Mouse (Mus musculus) CD4-positive, CD25-positive, alpha-beta regulatory T cell, adult 2 months (primary cell): ENCODE measurements around the gene Unc80.

ENCODE experiments used
- DNase-seq: peaks from one replicate; pipeline ENCODE4 v3.0.0-alpha.2; 2012; ENCODE audit warnings: low read depth, low spot score

Gene Unc80

DNA sequence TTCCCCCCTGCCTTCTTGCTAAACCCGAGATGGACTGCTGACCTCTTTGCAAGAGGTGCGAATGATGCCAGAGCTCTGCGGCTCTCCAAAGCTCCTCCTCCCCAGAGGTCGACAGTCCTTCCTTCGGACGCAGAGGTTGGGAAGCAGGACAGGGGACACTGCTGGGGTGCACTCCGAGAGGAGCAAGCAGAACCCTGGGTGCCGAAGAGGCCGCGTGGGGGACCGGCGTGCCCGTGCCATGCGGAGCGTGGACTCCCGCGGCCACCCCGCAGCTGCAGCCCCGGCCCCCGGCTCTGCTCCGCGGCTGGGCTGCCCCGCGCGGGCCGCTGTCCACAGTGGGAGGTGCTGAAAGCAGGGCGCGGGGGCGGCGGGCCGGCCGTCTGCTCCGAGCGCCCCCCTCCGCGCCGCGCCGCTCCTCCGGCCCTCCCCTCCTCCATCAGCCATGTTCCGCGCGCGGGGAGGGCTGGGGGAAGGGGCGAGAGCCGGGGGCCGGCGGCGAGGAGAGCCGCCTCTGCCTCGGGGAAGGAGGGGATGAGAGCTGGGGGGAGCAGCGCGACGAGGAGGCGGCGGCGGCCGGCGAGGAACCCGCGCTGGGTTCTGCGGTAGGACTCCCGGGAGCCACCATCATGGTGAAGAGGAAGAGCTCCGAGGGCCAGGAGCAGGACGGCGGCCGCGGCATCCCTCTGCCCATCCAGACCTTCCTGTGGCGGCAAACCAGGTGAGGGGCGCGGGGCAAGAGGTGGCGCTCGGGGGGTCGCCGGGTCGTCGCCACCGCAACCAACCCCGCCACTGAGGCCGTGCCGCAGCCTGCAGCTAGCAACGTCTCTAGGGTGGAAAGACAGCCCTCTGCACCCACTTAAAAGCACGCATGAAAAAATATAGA lies at the start of gene Unc80:
Gene Unc80 (plus strand): TSS at position 547 of the 883 bp plus-strand sequence.
- no peak for DNase-seq

DNA sequence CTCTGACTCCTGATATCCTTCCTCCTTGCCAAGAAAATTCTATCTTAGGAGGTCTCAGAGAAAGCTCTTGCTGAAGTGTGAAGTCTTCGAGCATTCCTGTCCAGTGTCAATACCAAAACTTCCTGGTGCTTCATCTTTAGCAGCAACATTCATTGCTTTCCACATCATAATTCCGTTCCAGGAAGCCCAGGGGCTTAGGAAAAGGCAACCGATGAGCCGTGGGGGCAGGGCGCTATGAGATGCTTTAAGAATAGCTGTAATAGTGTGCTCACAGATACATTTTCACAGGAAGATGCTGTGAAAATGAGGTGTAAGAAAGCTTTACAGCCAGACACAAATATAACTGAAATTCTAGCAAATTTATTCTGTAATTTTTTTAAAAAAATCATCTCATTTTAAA lies 42.1 kb upstream of the Unc80 start:
- DNase-seq, result no peak

DNA sequence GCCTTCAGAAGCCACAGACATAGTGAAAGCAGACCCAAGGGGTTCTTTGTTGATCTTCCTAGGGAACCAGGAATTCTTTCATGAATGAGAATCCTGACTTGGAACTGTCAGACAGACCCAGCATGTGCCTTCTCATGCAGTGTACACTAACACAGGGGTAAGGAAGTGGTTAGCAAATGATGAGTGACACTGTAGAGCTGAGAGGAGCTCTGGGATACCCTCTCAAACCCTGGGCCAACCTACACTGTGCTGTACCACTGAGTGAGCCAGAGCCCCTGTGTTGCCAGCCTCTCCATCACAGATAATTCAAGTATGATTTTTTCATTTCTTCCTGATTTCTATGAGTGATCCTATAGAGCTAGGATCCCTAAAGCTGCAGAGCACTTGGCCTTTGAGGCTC lies 37.2 kb upstream of the Unc80 start:
- no peak for DNase-seq

DNA sequence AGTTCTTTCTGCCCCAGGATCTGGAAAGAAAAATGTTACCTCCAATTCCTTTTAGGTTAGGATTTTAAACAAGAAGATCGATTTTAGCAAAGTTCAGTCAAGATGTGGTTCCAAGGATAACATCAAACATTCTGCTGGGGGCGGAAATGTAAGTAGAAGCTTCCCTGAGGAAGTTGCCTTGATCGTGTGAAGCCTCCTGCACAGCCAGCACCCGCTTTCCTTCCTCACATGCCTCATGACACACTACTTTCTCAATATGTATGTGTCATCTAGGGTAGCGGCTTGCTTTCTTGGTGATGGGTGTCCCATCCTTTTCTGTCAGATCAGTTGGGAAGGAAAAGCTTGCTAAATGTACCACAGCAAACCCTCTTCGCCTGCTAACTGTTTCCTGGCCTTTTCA lies 36.7 kb upstream of the Unc80 start:
- no peak for DNase-seq

GRCm38 (mm10) chr1:66438069-66438468 lies 30.1 kb upstream of the Unc80 start:
- DNase-seq, result no peak

DNA sequence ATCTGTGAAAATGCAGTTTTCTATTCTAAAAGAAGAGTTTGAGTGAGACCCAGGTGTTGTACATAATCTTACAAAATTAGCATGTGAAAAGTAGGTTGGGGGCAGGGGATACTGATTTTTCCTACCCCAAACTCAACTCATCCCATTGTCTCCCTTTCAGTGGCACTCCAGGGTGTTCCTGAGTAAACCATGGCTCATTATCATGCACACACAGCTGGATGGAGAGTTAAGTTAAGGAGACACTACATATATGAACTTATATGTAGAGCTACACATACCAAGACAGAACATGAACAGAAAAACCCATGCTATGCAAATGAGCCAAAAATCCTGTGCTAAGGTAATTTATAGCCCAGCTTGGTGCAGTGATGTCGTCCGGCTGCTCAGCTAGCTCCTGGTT lies 25.2 kb upstream of the Unc80 start:
- no peak for DNase-seq

DNA sequence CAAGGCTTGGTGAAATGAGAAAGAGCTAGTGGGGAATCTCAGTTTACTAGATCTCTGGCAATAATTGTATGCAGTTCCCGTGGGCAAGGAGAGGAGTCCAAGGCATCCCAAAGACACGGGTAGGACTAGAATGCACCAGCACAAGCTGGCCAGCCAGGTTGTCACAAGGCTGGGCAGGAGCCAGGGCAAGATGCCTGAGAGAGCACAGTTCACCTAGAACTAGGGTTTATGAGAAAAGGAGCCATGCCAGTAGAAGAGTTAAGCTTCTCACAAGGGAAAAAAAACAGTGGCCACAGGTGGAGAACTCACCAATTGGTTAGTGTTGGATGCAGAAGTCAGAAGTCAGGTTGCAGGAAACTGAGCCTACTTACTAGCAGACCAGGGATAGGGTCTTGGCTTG lies 18.7 kb upstream of the Unc80 start:
- no peak for DNase-seq

DNA sequence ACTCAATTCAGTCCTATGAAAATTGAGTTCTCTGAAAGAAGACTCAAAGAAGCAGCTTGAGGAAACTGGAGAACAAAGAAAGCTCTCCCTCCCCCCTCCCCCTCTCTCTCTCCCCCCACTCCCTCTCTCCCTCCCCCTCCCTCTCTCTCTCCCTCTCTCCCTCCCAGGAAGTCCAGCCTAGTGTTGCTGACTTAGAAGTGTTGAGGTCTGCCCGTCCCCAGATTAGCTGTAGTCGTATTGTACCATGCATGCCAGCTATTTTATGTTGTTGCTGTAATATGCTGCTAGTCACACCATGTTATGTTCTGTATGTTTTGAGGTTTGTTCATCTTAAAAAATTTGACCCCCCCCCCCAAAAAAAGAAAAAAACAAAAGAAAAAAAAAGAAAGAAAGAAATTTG lies 11.6 kb upstream of the Unc80 start:
- DNase-seq, result no peak

- no peak for DNase-seq
Observed at GRCm38 (mm10) chr1:66457747-66458146, 10.4 kb upstream of the Unc80 start.

DNA sequence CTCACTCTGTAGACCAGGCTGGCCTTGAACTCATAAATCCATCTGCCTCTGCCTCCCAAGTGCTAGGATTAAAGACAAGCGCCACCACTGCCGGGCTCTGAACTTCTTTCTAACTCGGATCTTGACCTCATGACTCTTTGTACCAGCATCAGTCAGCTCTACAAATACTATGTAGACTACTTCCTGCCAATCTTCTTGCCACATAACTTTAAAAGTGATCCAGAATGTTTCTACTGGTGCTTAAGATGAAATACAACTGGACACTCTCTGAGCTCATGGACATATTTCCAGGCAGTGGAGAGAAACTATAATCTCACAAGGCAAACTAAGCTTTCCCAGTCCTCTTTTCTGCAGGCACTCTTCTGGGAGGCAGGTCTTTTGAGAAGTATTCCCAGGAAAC lies 8.8 kb upstream of the Unc80 start:
- DNase-seq, result no peak

DNA sequence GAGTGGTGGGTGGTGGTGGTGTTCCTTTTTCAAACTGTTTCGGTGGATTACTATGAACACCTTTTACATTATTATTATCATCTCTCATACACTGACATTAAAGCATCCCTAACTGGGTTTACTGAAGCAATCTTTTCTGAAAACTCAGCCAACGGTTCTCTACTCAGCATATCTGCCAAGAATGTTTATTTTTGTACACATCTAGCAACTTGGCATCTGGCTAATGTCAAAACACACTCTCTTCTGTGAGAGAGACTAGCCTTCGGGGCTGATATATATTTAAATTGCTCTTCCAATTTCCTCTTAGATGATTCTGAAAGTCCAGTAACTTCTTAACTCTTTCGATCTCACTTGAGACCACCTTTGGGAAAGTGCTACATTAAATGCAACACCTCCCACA lies 7.3 kb upstream of the Unc80 start:
- no peak for DNase-seq

DNA sequence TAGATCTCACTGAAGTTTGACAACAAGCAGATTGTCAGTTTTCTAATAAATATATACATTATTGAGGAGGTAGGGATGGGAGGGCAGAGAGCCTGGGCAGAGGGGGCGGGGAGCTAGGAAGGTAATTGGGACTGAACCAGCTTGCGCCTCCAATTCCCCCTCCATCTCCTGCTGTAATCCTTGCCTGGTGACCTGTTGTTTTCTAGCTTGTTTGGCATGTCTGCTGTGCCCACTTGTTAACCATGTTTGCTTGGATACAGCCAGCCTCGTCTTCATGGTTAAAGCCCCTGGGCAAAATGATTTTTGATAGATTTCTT lies 495 bp downstream of the Unc80 start:
- no peak for DNase-seq

DNA sequence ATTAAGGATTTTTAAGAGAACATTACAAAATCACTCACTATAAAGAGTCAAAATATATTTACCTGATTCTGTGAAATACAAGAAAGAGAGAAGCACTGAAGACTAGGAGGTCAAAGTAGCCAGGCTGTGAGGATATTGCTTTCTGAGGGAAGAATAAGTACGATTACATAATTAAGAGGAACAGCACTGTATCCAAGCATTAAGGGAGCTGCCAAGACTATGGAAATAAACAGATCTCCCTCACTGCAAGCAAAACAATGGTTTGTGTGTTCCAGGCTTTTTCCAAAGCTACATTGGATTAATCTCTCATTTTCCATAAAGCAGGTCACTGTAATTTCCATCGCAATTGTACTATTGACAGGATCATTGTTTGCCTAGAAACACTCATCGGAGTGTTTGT lies 14.6 kb downstream of the Unc80 start:
- no peak for DNase-seq

DNA sequence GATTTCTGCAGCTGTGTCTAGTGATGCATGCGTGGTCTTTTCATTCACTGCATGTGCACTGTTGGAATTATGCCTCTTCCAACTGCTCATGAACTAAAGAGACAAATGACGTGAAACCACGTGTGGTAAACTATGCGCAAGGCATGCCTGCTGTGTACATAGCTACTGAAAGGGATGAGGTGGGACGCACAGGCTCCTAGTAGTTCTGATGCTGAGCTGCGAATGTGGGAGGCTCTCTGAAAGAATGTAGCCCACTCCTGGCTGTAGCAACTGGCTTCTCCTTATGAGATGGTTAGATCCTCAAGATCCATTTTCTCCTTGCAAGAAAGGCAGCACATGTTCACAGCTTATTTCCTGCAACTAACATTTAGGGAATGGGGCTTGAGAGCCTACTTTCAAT lies 24.9 kb downstream of the Unc80 start:
- DNase-seq, result no peak

DNA sequence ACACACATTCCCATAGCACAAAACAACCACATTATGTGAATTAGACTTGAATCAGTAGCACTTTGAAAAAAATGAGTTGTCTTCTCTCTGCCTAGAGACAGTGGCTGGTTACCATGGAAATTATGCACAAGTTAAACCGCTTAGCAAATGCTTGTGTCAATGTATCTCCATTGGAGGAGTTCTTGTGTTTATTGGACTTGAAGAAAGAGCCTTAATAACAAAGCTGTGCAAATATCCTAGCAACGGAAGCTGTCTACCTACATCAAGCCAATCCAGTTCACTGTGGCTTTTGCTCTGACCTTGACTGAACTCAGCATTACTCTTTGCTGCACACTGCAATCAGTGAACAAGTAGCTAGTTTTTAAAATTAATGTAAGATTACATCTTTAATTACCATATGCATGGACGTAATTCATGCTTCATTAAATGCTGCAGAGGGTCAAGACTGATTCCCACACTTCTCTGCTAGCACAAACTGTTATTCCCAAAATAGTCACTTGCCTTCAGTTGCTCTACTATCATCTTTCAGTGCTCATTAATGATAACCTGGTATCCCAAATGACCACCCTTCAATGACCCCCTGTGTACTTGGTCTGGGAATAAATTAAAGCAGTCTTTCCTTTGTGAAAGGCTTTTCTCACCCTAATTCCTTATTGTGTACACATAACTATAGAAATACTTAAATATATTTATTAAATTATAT lies 27.3 kb downstream of the Unc80 start:
- no peak for DNase-seq

DNA sequence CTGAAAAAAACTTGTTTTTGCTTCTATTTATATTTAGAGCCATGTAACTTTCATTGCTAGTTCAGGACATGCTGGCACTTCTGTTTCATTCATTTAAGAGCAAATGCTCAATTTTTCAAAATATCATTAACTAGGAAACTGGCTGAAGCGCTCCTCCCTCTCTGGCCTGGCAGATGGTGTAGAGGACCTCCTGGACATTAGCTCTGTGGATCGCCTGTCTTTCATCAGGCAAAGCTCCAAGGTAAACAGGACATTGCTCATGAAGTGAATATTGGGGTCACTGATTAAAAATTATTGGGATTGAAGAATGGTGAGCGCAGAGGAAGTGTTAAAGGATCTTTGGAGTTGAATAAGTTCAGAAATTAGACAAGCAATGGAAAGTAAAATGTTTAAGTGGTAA lies 82.6 kb downstream of the Unc80 start:
- no peak for DNase-seq

GRCm38 (mm10) chr1:66552396-66552966 lies 84.3 kb downstream of the Unc80 start:
- DNase-seq, result peak; percentile 37

DNA sequence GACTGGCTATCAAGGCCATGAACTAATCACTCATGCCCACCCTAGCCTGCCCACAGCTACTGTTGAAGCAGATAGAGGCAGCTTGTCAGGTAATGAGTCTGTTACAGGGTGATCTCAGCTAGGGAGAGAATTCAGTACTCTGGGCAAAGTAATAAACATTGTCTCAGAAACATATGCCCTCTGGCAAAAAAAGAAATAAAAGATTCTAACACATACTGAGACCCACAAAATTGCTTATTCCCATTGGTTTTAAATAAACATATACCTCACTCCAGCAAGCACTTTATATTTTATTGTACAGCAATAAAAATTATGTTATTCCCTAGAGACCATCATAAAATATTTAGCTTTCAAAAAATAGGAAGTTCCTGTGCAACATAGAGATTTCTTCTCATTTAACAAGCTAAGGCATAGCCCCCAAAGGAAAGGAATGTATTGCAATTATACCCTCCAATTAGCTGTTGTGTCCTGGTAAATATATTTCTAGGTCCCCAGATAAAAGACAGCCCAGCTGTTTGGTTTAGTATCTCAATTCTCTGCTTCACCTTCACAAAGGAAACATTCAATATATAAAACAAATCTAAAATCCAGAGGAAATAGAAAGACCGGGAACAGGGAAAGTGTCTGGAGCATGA lies 93.6 kb downstream of the Unc80 start:
- no peak for DNase-seq

DNA sequence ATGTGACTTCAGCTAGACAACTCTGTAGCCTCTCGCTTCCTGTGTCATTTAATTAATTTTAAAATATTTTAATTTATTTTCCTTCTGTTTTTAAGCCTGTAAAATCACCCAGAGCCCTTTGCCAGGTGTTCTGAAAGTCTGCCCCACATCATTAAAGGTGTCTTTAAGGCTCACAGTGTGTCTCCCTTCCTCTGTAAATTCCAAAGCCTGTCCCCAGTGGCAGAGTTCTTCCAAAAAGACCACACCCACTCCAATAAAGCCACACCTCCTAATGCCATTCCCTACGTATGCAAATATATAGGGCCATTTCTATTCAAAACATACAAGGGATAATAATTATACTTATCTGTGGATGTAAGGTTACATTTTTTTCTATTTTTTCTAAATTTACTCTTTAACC lies 94.2 kb downstream of the Unc80 start:
- DNase-seq, result no peak

DNA sequence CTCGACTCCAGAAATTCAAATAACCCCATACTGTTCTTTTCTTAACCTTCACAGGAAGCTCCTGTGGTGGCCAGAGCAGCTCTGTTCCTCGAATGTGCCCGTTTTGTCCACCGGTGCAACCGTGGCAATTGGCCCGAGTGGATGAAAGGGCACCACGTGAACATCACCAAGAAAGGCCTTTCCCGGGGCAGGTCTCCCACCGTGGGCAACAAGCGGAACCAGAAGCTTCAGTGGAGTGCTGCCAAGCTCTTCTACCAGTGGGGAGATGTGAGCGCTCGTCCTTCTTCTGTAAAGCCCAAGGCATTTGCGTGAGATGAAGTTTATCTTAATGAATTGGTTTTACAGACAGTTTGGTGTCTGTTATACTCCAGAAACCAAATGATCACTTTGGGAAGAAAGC lies 101.6 kb downstream of the Unc80 start:
- no peak for DNase-seq

DNA sequence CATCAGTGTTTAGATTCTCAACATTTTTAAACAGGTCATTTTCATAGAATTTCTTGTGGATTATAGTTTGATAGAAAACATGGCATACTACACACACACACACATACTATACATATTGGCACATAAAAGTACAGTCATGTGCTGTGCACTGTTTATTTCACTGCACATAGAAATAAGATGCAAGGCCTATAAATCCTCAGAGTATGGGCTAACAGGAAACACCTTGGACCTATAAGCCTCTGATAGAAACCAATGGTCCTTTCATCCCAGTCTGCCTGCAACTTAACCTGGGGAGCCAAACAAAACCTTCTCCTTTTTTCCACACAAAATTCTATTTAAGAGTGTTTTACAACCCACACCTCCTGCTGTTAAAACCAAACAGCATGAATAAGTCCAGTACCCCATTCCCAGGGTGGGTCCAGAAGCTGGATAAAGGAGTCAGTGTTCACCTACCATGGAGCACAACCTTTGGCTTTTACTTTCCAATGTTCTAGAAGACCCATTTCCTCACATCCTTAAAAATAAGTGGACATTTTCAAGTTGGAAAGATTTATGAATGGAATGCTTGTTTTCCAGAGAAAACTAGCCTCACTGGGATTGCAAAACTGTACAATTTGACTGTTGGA lies 129.1 kb downstream of the Unc80 start:
- DNase-seq, result no peak

DNA sequence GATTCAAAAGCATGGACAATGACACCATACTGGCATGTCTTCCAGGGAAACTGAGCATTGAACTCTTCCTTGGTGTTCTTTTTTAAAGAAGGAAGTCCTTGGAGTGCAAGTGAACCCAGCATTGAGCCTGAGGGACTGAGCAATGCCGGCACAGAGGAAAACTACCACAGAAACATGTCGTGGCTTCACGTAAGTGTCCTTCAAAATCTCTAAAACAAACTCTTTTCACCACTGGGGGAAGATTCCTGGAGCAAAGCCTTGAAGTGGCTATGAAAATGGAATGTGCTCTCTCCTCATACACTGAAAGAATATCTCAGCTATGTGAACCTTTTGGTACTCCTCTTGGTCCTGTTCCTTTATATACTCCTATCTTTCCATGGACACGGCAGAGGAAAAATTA lies 140.1 kb downstream of the Unc80 start:
- no peak for DNase-seq
